Mouse (Mus musculus) urinary bladder, postnatal 4 days (tissue): ENCODE measurements around the gene Ltbp3.
A peak's percentile ranks its signal among the peaks of the same experiment; 100 is the strongest.

Experiments used
- DNase-seq, 2 experiments: peaks; one replicate each; pipeline ENCODE4 v3.0.0; 2021 to 2022; ENCODE audit warnings: low spot score in 2 of 2

Ltbp3 gene

GRCm38 (mm10) chr19:5740320-5741317, at the start of gene Ltbp3:
Gene Ltbp3 (plus strand): TSS chr19:5740904.
- DNase-seq: peak; percentile 85 to 88

- no peak for DNase-seq
Measured at GRCm38 (mm10) chr19:5691601-5692000, 49.1 kb upstream of the Ltbp3 start.

GRCm38 (mm10) chr19:5692086-5692912, 48.4 kb upstream of the Ltbp3 start:
- no peak for DNase-seq

GRCm38 (mm10) chr19:5692913-5693396, 47.7 kb upstream of the Ltbp3 start:
- DNase-seq: no peak

GRCm38 (mm10) chr19:5693801-5694200, 46.9 kb upstream of the Ltbp3 start:
- DNase-seq: no peak

- DNase-seq: no peak
Measured at GRCm38 (mm10) chr19:5695849-5696462, 44.7 kb upstream of the Ltbp3 start.

- DNase-seq: no peak
Measured at GRCm38 (mm10) chr19:5704163-5704800, 36.4 kb upstream of the Ltbp3 start, which contains the start of gene Kcnk7. Gene Kcnk7 (plus strand): TSS chr19:5704367.

GRCm38 (mm10) chr19:5704801-5705571, 35.7 kb upstream of the Ltbp3 start:
- peak in 1 of 2 experiments; percentile 63 for DNase-seq

GRCm38 (mm10) chr19:5710068-5710467, 30.6 kb upstream of the Ltbp3 start:
- DNase-seq: no peak

GRCm38 (mm10) chr19:5710581-5710980, 30.1 kb upstream of the Ltbp3 start:
- peak in 1 of 2 experiments; percentile 57 for DNase-seq

- peak in 1 of 2 experiments; percentile 73 for DNase-seq
Measured at GRCm38 (mm10) chr19:5711218-5711617, 29.5 kb upstream of the Ltbp3 start.

- DNase-seq: no peak
Measured at GRCm38 (mm10) chr19:5711907-5712460, 28.7 kb upstream of the Ltbp3 start.

GRCm38 (mm10) chr19:5713255-5713654, 27.4 kb upstream of the Ltbp3 start:
- no peak for DNase-seq

GRCm38 (mm10) chr19:5713730-5714129, 27.0 kb upstream of the Ltbp3 start:
- peak; percentile 63 to 73 for DNase-seq

GRCm38 (mm10) chr19:5715793-5716688, 24.7 kb upstream of the Ltbp3 start:
- DNase-seq: no peak

GRCm38 (mm10) chr19:5716955-5717354, 23.7 kb upstream of the Ltbp3 start:
- DNase-seq: no peak

GRCm38 (mm10) chr19:5721233-5721632, 19.5 kb upstream of the Ltbp3 start:
- no peak for DNase-seq

GRCm38 (mm10) chr19:5722848-5723425, 17.8 kb upstream of the Ltbp3 start:
- DNase-seq: no peak
